Mouse (Mus musculus): Measurements from ENCODE around the gene Fermt2. TPM values are rescaled to one million over a fixed set of nuclear protein-coding genes. Genes with fewer than 3 reads are reported as not detected.
"Not testable (repeated sequence)": the region's sequence is repeated elsewhere in the genome, so short reads cannot be mapped to it uniquely, and the experiment has no call there.

Gene Fermt2
- polyA plus RNA-seq, 1 experiment from 2014 or later, result 181 TPM

DNA sequence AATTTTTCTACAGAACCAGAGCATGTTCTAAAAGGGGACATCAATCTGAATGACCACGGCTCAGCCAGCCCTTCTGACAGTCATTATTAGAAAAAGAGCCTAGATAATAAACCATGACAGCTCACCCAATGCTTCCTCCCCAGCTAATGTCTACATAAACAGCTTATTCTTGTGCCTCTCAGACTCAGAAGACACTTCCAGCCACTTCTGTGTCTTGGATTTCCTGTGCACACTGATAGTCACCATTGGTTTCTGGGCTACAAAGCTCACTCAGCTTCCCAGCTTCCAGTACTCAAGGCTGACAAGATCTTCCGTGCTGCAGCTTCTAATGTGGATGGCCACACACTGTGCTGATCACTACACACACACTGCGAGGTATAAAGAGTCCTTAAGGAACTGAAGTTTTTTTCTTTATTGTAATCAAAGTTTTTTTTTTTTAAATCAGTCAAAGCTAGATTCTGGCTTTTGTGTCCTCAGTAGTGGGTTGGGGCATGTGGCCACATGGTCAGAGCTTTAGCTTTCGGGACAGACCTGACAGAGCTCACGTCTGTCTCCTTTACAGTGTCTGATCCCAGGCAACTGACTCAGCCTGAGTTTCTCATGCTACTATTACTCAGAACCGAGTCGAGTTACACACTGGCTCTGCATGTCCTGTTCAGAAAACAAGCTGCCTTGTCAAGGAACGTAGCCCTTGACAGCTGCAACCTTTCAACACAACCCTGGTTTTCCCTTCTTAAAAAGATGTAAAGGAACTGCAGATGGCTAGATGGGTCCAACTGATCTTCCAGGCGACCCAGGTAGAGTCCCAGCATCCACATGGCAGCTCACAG, 50.7 kb downstream of the Fermt2 start:
- no peak overlapping the region for H3K4me2 ChIP-seq
- WGBS, result 39% methylated on average over 9 of the region's 9 CpGs
- H3K9ac ChIP-seq, result no peak overlapping the region
- no peaks in the 10 kb centered on the region for H3K9me3 ChIP-seq (replicated peaks)
- no peak for ATAC-seq (replicated peaks; ENCODE audit: low FRiP score)
- H3K4me3 ChIP-seq (replicated peaks), result no peak overlapping the region
- H3K4me1 ChIP-seq, result peaks cover 25% of the 10 kb centered on the region
- no peaks in the 10 kb centered on the region for H3K27me3 ChIP-seq
- H3K27ac ChIP-seq, result peak overlapping the region; percentile 52
- H3K36me3 ChIP-seq, result peaks cover 57% of the 10 kb centered on the region

DNA sequence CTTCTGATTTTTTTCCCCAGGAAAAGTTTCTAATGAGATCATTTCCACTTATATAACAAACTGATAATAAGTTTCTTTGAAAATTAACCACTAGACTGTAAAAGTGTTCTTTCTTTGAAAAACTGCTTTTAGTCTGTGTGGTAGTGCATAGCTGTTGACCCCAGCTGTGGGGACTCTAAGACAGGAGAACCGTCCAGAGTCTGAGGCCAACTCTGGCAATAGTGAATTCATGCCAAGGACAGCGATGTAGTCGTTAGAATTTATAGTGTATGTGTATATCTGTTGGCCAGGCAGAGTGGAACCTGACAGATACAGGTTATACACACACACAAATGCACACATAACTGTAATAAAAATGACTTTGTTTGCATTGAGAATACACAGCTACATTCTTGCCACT, 51.4 kb downstream of the Fermt2 start:
- no peak overlapping the region for H3K4me3 ChIP-seq (replicated peaks)
- H3K9ac ChIP-seq, result no peak overlapping the region
- H3K4me1 ChIP-seq, result peaks cover 25% of the 10 kb centered on the region
- no peaks in the 10 kb centered on the region for H3K27me3 ChIP-seq
- H3K36me3 ChIP-seq, result peaks cover 61% of the 10 kb centered on the region
- H3K27ac ChIP-seq, result peak overlapping the region; percentile 52
- 41% methylated on average over 3 of the region's 3 CpGs for WGBS
- H3K9me3 ChIP-seq (replicated peaks), result no peaks in the 10 kb centered on the region
- no peak overlapping the region for H3K4me2 ChIP-seq
- 0 out of 2 replicates have a peak, but pooled peaks have one; percentile 49 for ATAC-seq (replicated peaks; ENCODE audit: low FRiP score)

DNA sequence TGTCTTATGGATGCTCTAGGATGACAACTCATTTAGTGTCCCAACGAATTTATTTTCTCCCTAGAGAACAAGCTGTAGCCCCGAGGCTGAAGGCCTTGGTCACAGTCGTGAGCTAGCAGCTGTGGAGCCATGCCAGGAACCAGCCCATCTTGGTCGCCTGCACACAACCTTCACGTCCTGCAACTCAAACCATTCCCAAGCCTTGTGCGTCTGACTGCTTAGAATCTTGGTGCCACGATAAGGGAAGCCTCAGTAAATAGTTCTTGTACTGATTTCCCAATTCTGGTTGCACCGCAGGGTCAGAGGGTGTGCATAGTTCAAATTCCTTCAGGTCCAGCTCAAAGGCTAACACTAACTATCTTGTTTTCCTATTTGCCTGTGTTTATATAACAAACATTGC, 52.3 kb downstream of the Fermt2 start:
- Histone ChIP-seq H3K4me1 (peaks cover 25% of the 10 kb centered on the region), H3K27ac (peak overlapping the region; percentile 58), H3K36me3 (peaks cover 65% of the 10 kb centered on the region), H3K4me3 (replicated peaks) (no peak overlapping the region), H3K27me3 (no peaks in the 10 kb centered on the region), H3K9ac (no peak overlapping the region), H3K4me2 (no peak overlapping the region), H3K9me3 (replicated peaks) (no peaks in the 10 kb centered on the region)
- WGBS, result 50% methylated on average over 8 of the region's 8 CpGs
- no peak; the same call in 1 of the 2 replicates for ATAC-seq (replicated peaks; ENCODE audit: low FRiP score)

DNA sequence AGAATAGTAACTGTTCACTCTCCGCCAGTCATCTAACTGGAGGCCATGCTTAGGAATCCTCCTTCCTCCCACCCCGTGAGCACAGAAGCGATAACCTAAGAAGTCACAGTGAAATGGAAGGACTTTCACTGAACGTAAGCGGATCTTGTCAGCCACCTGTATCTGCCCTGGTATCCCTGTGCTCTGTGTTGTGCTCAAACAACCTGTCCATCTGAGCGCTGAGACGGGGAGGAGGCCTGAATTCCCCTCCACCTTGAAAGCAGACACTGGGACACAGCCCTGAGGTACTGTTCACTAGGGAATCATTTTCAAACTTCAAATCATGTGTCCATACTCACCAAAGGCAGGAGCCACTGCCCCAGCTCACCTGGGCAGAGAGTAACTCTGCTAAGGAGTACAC, 52.9 kb downstream of the Fermt2 start:
- Histone ChIP-seq H3K4me1 (peaks cover 25% of the 10 kb centered on the region), H3K4me3 (replicated peaks) (no peak overlapping the region), H3K9ac (no peak overlapping the region), H3K9me3 (replicated peaks) (no peaks in the 10 kb centered on the region), H3K27ac (peak overlapping the region; percentile 49), H3K4me2 (no peak overlapping the region), H3K36me3 (peaks cover 65% of the 10 kb centered on the region), H3K27me3 (no peaks in the 10 kb centered on the region)
- ATAC-seq (replicated peaks; ENCODE audit: low FRiP score), result no peak
- WGBS, result 76% methylated on average over 7 of the region's 7 CpGs

GRCm38 (mm10) chr14:45472536-45472935, 57.4 kb downstream of the Fermt2 start:
- H3K9ac ChIP-seq, result no peak overlapping the region
- H3K4me2 ChIP-seq, result no peak overlapping the region
- H3K4me3 ChIP-seq (replicated peaks), result no peak overlapping the region
- peaks cover 11% of the 10 kb centered on the region for H3K4me1 ChIP-seq
- peaks cover 76% of the 10 kb centered on the region for H3K36me3 ChIP-seq
- H3K9me3 ChIP-seq (replicated peaks), result 0 out of 2 replicates have a peak, but pooled peaks cover 5% of the 10 kb centered on the region
- WGBS, result 84% methylated on average over 10 of the region's 10 CpGs
- no peak for ATAC-seq (replicated peaks; ENCODE audit: low FRiP score)
- no peak overlapping the region for H3K27ac ChIP-seq
- no peaks in the 10 kb centered on the region for H3K27me3 ChIP-seq

DNA sequence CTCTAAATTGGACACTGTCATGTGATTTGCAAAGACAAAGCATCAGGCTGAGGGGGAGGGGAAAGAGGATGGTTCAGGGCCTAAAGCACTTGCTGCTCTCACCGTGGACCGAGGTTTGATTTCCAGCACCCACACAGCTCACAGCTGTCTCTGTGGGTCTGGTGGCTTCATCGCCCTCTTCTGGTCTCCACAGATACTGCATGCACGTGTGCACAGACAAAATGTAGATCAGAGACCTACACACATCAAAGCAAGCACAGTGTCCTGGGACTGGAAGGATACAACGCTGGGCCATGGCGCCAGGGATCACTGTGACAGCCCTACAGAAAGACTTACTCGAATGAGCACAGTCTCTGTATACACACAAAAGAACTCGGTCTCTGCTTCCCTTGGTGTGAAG, 60.5 kb downstream of the Fermt2 start:
- Histone ChIP-seq H3K36me3 (peaks cover 87% of the 10 kb centered on the region), H3K9ac (no peak overlapping the region), H3K4me3 (replicated peaks) (no peak overlapping the region), H3K4me1 (peaks cover 5% of the 10 kb centered on the region), H3K4me2 (no peak overlapping the region), H3K9me3 (replicated peaks) (0 out of 2 replicates have a peak, but pooled peaks cover 5% of the 10 kb centered on the region), H3K27me3 (no peaks in the 10 kb centered on the region), H3K27ac (no peak overlapping the region)
- no peak for ATAC-seq (replicated peaks; ENCODE audit: low FRiP score)
- WGBS, result 94% methylated on average over 8 of the region's 8 CpGs

GRCm38 (mm10) chr14:45466371-45466770, 63.5 kb downstream of the Fermt2 start:
- H3K4me2 ChIP-seq; H3K4me3 ChIP-seq (replicated peaks); H3K27me3 ChIP-seq; H3K9me3 ChIP-seq (replicated peaks); H3K9ac ChIP-seq; ATAC-seq (replicated peaks; ENCODE audit: low FRiP score); H3K27ac ChIP-seq: not testable (repeated sequence)
- 92% methylated on average over 7 of the region's 8 CpGs for WGBS
- peaks cover 21% of the 10 kb centered on the region for H3K4me1 ChIP-seq
- peaks cover 88% of the 10 kb centered on the region for H3K36me3 ChIP-seq

GRCm38 (mm10) chr14:45464036-45465035, 65.6 kb downstream of the Fermt2 start:
- 65% methylated on average over 19 of the region's 19 CpGs for WGBS
- Histone ChIP-seq H3K4me2 (no peak overlapping the region), H3K9me3 (replicated peaks) (0 out of 2 replicates have a peak, but pooled peaks cover under 1% of the 10 kb centered on the region), H3K4me1 (peaks cover 21% of the 10 kb centered on the region), H3K36me3 (peaks cover 86% of the 10 kb centered on the region), H3K4me3 (replicated peaks) (no peak overlapping the region), H3K27ac (peak overlapping the region; percentile 86), H3K27me3 (no peaks in the 10 kb centered on the region), H3K9ac (0 out of 2 replicates have a peak overlapping the region, but pooled peaks have one; percentile 14)
- no peak for ATAC-seq (replicated peaks; ENCODE audit: low FRiP score)

- Histone ChIP-seq H3K4me1 (peaks cover 21% of the 10 kb centered on the region), H3K27me3 (no peaks in the 10 kb centered on the region), H3K36me3 (peaks cover 85% of the 10 kb centered on the region), H3K4me3 (replicated peaks) (no peak overlapping the region), H3K4me2 (no peak overlapping the region), H3K27ac (peak overlapping the region; percentile 86), H3K9me3 (replicated peaks) (no peaks in the 10 kb centered on the region), H3K9ac (no peak overlapping the region)
- peak; percentile 91 for ATAC-seq (replicated peaks; ENCODE audit: low FRiP score)
- WGBS, result 10% methylated on average over 10 of the region's 10 CpGs
Observed at GRCm38 (mm10) chr14:45463599-45463998, 66.3 kb downstream of the Fermt2 start.

GRCm38 (mm10) chr14:45462875-45463475, 66.9 kb downstream of the Fermt2 start:
- Histone ChIP-seq H3K36me3 (peaks cover 90% of the 10 kb centered on the region), H3K9ac (no peak overlapping the region), H3K4me3 (replicated peaks) (no peak overlapping the region), H3K27ac (peak overlapping the region; percentile 86), H3K27me3 (no peaks in the 10 kb centered on the region), H3K4me1 (peaks cover 21% of the 10 kb centered on the region), H3K4me2 (no peak overlapping the region), H3K9me3 (replicated peaks) (no peaks in the 10 kb centered on the region)
- no peak for ATAC-seq (replicated peaks; ENCODE audit: low FRiP score)
- 69% methylated on average over 10 of the region's 10 CpGs for WGBS

GRCm38 (mm10) chr14:45462374-45462773, 67.5 kb downstream of the Fermt2 start:
- no peak for ATAC-seq (replicated peaks; ENCODE audit: low FRiP score)
- Histone ChIP-seq H3K27me3 (no peaks in the 10 kb centered on the region), H3K9me3 (replicated peaks) (no peaks in the 10 kb centered on the region), H3K36me3 (peaks cover 89% of the 10 kb centered on the region), H3K27ac (no peak overlapping the region), H3K4me2 (no peak overlapping the region), H3K9ac (no peak overlapping the region), H3K4me3 (replicated peaks) (no peak overlapping the region), H3K4me1 (peaks cover 21% of the 10 kb centered on the region)
- WGBS, result 72% methylated on average over 6 of the region's 6 CpGs
